Mouse (Mus musculus): Measurements from ENCODE around the gene Gtpbp2. TPM values are rescaled to one million over a fixed set of nuclear protein-coding genes. Genes with fewer than 3 reads are reported as not detected.

Gene Gtpbp2
- polyA plus RNA-seq, 1 experiment from 2014 or later: 21.2 TPM

DNA sequence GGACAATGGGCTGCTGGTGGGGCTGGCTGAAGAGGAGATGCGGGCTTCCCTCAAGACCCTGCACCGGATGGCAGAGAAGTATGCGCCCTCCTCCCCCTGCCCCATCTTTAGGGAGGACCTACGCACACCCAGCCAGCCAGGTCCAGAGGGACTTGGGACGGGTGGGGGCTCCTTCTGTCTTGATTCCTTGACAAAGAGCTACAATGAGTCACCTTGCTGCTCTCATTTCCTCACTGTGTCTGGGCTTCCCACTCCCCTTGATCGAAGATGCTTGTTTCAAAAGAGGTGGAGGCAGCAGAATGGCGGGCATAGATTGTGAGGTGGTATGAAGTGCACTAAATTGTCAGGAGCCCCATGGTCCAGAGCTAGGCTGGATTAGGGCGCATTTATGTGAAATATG, 3.5 kb downstream of the Gtpbp2 start:
- Histone ChIP-seq H3K4me2 (replicated peaks; ENCODE audit: low read depth) (no peak overlapping the region), H3K27me3 (ENCODE audit: control insufficient read depth, insufficient read depth, low read length) (no peaks in the 10 kb centered on the region), H3K9me3 (ENCODE audit: control insufficient read depth, low read length) (no peaks in the 10 kb centered on the region), H3K36me3 (ENCODE audit: control insufficient read depth, insufficient read depth, low read length) (peaks cover 22% of the 10 kb centered on the region), H3K9ac (ENCODE audit: low read length) (no peak overlapping the region), H3K4me3 (ENCODE audit: low read depth, low read length) (no peak overlapping the region), H3K27ac (replicated peaks) (no peak overlapping the region), H3K4me1 (replicated peaks; ENCODE audit: control insufficient read depth, insufficient read depth) (no peaks in the 10 kb centered on the region; the same call in 1 of the 2 replicates)
- TF ChIP-seq EP300 (optimal IDR thresholded peaks at IDR 0.05) (no peak), CTCF (IDR thresholded peaks at IDR 0.05; ENCODE audit: low read depth) (no peak)
- DNase-seq (ENCODE audit: low spot score) (no peak), ATAC-seq (ENCODE audit: low FRiP score, low TSS enrichment) (no peak)
- 94% methylated on average over 8 of the region's 8 CpGs for WGBS

DNA sequence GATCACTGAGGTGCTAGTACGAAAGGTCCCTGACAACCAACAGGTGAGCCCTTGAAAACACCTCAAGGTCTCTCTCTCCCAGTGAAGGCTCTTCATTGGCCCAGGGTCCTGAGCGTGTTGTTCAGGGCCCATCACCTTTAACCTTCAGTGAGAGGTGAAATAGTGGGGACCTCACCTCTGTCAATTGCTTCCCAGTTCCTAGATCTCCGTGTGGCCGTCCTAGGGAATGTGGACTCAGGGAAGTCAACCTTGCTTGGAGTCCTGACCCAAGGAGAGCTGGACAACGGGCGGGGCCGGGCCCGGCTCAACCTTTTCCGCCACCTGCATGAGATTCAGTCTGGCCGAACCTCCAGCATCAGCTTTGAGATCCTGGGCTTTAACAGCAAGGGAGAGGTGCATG, 4.0 kb downstream of the Gtpbp2 start:
- no peak for DNase-seq (ENCODE audit: low spot score)
- Histone ChIP-seq H3K27ac (replicated peaks) (no peak overlapping the region), H3K36me3 (ENCODE audit: control insufficient read depth, insufficient read depth, low read length) (peaks cover 25% of the 10 kb centered on the region), H3K4me3 (ENCODE audit: low read depth, low read length) (no peak overlapping the region), H3K4me2 (replicated peaks; ENCODE audit: low read depth) (no peak overlapping the region), H3K9ac (ENCODE audit: low read length) (no peak overlapping the region), H3K9me3 (ENCODE audit: control insufficient read depth, low read length) (no peaks in the 10 kb centered on the region), H3K27me3 (ENCODE audit: control insufficient read depth, insufficient read depth, low read length) (no peaks in the 10 kb centered on the region), H3K4me1 (replicated peaks; ENCODE audit: control insufficient read depth, insufficient read depth) (no peaks in the 10 kb centered on the region; the same call in 1 of the 2 replicates)
- 84% methylated on average over 10 of the region's 10 CpGs for WGBS
- no peak for TF ChIP-seq CTCF (IDR thresholded peaks at IDR 0.05; ENCODE audit: low read depth)
- no peak for TF ChIP-seq EP300 (optimal IDR thresholded peaks at IDR 0.05)
- ATAC-seq (ENCODE audit: low FRiP score, low TSS enrichment): no peak

DNA sequence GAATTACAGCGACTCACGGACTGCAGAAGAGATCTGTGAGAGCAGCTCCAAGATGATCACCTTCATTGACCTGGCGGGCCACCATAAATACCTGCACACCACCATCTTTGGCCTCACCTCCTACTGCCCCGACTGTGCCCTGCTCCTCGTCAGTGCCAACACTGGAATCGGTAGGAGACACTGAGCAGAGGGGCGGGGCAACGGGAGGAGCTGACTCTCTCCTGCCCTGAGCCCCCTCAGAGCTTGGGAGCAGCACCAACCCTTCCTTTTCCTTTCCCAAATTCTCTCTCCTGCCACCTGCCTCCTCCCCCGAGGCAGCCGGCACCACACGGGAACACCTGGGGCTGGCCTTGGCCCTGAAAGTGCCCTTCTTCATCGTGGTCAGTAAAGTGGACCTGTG, 4.6 kb downstream of the Gtpbp2 start:
- no peak overlapping the region for H3K4me3 ChIP-seq (ENCODE audit: low read depth, low read length)
- TF ChIP-seq CTCF (IDR thresholded peaks at IDR 0.05; ENCODE audit: low read depth) (no peak), EP300 (optimal IDR thresholded peaks at IDR 0.05) (no peak)
- ATAC-seq (ENCODE audit: low FRiP score, low TSS enrichment) (no peak), DNase-seq (ENCODE audit: low spot score) (no peak)
- H3K4me1 ChIP-seq (replicated peaks; ENCODE audit: control insufficient read depth, insufficient read depth): no peaks in the 10 kb centered on the region; the same call in 1 of the 2 replicates
- WGBS: 84% methylated on average over 12 of the region's 12 CpGs
- no peaks in the 10 kb centered on the region for H3K27me3 ChIP-seq (ENCODE audit: control insufficient read depth, insufficient read depth, low read length)
- H3K9me3 ChIP-seq (ENCODE audit: control insufficient read depth, low read length): no peaks in the 10 kb centered on the region
- no peak overlapping the region for H3K4me2 ChIP-seq (replicated peaks; ENCODE audit: low read depth)
- H3K27ac ChIP-seq (replicated peaks): no peak overlapping the region
- peaks cover 29% of the 10 kb centered on the region for H3K36me3 ChIP-seq (ENCODE audit: control insufficient read depth, insufficient read depth, low read length)
- H3K9ac ChIP-seq (ENCODE audit: low read length): no peak overlapping the region

DNA sequence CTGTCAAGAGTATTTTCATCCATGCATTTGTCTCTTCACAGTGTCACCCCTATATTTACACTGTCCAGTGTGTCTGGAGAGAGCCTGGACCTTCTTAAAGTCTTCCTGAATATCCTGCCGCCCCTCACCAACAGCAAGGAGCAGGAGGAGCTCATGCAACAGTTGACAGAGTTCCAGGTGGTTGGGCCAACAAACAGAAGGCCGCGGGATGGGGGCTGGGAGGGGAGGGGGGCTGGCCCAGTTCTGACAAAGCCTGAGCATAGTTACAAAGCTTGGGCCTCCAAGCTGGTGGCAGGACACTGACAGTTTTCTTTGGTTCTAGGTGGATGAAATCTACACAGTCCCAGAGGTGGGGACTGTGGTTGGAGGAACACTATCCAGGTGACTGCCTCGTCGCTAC, 5.4 kb downstream of the Gtpbp2 start:
- Histone ChIP-seq H3K4me3 (ENCODE audit: low read depth, low read length) (no peak overlapping the region), H3K27ac (replicated peaks) (no peak overlapping the region), H3K27me3 (ENCODE audit: control insufficient read depth, insufficient read depth, low read length) (no peaks in the 10 kb centered on the region), H3K4me1 (replicated peaks; ENCODE audit: control insufficient read depth, insufficient read depth) (no peaks in the 10 kb centered on the region; the same call in 1 of the 2 replicates), H3K9me3 (ENCODE audit: control insufficient read depth, low read length) (no peaks in the 10 kb centered on the region), H3K9ac (ENCODE audit: low read length) (no peak overlapping the region), H3K36me3 (ENCODE audit: control insufficient read depth, insufficient read depth, low read length) (peaks cover 29% of the 10 kb centered on the region), H3K4me2 (replicated peaks; ENCODE audit: low read depth) (no peak overlapping the region)
- TF ChIP-seq CTCF (IDR thresholded peaks at IDR 0.05; ENCODE audit: low read depth): no peak
- TF ChIP-seq EP300 (optimal IDR thresholded peaks at IDR 0.05): no peak
- 56% methylated on average over 5 of the region's 5 CpGs for WGBS
- ATAC-seq (ENCODE audit: low FRiP score, low TSS enrichment) (no peak), DNase-seq (ENCODE audit: low spot score) (no peak)

DNA sequence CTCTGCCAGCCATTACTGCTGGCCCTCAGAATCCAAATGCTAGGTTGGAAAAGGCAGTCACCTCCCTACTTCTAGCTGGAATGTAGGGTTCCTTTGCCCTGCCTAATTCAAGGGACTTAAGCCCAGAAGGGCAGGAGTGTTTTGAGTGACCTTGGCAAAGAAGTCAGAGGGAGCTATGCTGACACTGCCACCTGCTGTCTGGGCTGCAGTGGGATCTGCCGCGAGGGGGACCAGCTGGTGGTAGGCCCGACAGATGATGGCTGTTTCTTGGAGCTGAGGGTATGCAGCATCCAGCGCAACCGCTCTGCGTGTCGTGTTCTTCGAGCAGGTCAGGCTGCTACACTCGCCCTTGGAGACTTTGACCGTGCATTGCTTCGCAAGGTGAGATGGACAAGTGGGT, 6.2 kb downstream of the Gtpbp2 start:
- H3K4me1 ChIP-seq (replicated peaks; ENCODE audit: control insufficient read depth, insufficient read depth): no peaks in the 10 kb centered on the region; the same call in 1 of the 2 replicates
- no peak for DNase-seq (ENCODE audit: low spot score)
- no peak overlapping the region for H3K9ac ChIP-seq (ENCODE audit: low read length)
- no peak overlapping the region for H3K4me3 ChIP-seq (ENCODE audit: low read depth, low read length)
- H3K4me2 ChIP-seq (replicated peaks; ENCODE audit: low read depth): no peak overlapping the region
- no peaks in the 10 kb centered on the region for H3K27me3 ChIP-seq (ENCODE audit: control insufficient read depth, insufficient read depth, low read length)
- ATAC-seq (ENCODE audit: low FRiP score, low TSS enrichment): no peak
- WGBS: 78% methylated on average over 11 of the region's 11 CpGs
- H3K27ac ChIP-seq (replicated peaks): no peak overlapping the region
- H3K9me3 ChIP-seq (ENCODE audit: control insufficient read depth, low read length): no peaks in the 10 kb centered on the region
- TF ChIP-seq CTCF (IDR thresholded peaks at IDR 0.05; ENCODE audit: low read depth) (peak; percentile 59), EP300 (optimal IDR thresholded peaks at IDR 0.05) (no peak)
- peaks cover 31% of the 10 kb centered on the region for H3K36me3 ChIP-seq (ENCODE audit: control insufficient read depth, insufficient read depth, low read length)

DNA sequence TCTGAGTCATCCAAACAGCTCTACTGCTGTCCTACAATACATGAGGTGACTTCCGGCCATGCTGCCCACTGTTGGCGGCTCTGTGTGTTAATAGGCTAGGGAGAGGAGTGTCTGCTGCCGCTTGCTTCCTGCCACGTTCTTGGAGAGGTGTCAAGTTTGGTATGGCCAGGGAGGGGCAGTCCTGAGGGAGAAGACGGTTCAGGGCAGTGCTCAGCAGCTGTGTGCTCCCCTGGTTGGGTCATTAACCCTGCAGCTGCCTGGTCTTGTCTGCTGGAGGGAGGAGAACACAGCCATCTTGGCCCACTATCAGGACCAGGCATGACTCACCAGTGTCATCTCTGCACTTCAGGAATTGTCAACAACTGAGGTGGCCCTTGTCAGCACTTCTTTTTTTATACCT, 7.5 kb downstream of the Gtpbp2 start:
- no peak overlapping the region for H3K9ac ChIP-seq (ENCODE audit: low read length)
- no peaks in the 10 kb centered on the region for H3K4me1 ChIP-seq (replicated peaks; ENCODE audit: control insufficient read depth, insufficient read depth)
- no peak for DNase-seq (ENCODE audit: low spot score)
- TF ChIP-seq EP300 (optimal IDR thresholded peaks at IDR 0.05) (no peak), CTCF (IDR thresholded peaks at IDR 0.05; ENCODE audit: low read depth) (no peak)
- ATAC-seq (ENCODE audit: low FRiP score, low TSS enrichment): peak; percentile 27
- H3K4me3 ChIP-seq (ENCODE audit: low read depth, low read length): no peak overlapping the region
- H3K4me2 ChIP-seq (replicated peaks; ENCODE audit: low read depth): no peak overlapping the region
- WGBS: 41% methylated on average over 5 of the region's 5 CpGs
- no peaks in the 10 kb centered on the region for H3K9me3 ChIP-seq (ENCODE audit: control insufficient read depth, low read length)
- no peaks in the 10 kb centered on the region for H3K27me3 ChIP-seq (ENCODE audit: control insufficient read depth, insufficient read depth, low read length)
- no peak overlapping the region for H3K27ac ChIP-seq (replicated peaks)
- peaks cover 39% of the 10 kb centered on the region for H3K36me3 ChIP-seq (ENCODE audit: control insufficient read depth, insufficient read depth, low read length)

Measured in stomach, postnatal 0 days (tissue).